Mouse (Mus musculus) induced T-regulatory cell, adult 2 months (primary cell): ENCODE measurements around the gene Oser1.
A peak's percentile ranks its signal among the peaks of the same experiment; 100 is the strongest.
"Not testable (repeated sequence)": the region's sequence is repeated elsewhere in the genome, so short reads cannot be mapped to it uniquely, and the experiment has no call there.

ENCODE experiments used
- DNase-seq: peaks from one replicate; pipeline ENCODE4 v3.0.0-alpha.2; 2012; ENCODE audit warnings: low read depth

Gene Oser1

DNA sequence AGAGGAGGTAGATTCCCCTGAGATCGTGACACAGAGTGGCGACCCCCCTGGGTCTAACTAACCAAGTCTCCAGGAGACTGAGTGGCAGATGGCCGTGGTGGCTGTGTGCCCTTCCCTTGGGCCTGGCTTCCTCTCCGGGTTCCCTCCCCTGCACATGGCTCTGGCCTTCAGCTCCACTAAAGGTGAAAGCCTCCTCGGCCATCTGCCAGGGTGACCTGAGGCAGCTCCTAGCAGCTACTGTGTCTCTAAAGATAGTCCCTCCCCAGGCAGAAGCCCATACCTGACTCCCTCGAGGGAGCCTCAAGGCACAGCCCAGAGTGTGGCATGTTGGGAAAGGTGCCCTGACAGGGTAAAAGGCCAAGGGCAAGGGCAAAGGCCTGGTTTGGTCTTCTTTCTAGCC is 19.0 kb upstream of the Oser1 start:
- DNase-seq, result no peak

- DNase-seq, result no peak
Measured at GRCm38 (mm10) chr2:163439488-163439887, 15.0 kb upstream of the Oser1 start.

- DNase-seq, result no peak
Measured at GRCm38 (mm10) chr2:163438619-163439451, 14.3 kb upstream of the Oser1 start.

GRCm38 (mm10) chr2:163438246-163438618 is 13.7 kb upstream of the Oser1 start, which contains the start of gene Gdap1l1:
Gene Gdap1l1 (plus strand): TSS chr2:163438476.
- DNase-seq, result no peak

GRCm38 (mm10) chr2:163437800-163438199 is 13.3 kb upstream of the Oser1 start:
- DNase-seq, result no peak

- no peak for DNase-seq
Measured at GRCm38 (mm10) chr2:163433971-163434370, 9.5 kb upstream of the Oser1 start.

DNA sequence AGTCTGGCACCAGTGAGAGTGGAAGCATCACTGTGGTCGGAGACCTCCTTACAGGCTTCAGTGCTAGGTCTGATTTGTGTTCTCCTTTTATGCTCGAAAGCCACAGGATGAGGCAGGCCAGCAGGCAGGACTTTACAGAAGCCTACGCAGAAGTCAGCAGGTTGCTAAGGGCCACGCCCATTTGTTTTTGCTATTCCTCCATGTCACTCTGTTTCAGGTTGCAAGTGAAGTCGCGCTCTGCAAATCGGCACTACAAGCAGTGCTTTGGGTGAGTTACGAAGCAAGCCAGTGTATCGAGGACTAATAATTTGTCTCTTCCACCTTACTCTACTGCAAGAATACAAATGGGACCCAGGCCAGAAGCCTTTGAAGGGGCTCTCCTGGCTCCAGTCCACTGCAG is 6.8 kb upstream of the Oser1 start:
- no peak for DNase-seq

GRCm38 (mm10) chr2:163428346-163429011 is 4.0 kb upstream of the Oser1 start:
- no peak for DNase-seq

DNA sequence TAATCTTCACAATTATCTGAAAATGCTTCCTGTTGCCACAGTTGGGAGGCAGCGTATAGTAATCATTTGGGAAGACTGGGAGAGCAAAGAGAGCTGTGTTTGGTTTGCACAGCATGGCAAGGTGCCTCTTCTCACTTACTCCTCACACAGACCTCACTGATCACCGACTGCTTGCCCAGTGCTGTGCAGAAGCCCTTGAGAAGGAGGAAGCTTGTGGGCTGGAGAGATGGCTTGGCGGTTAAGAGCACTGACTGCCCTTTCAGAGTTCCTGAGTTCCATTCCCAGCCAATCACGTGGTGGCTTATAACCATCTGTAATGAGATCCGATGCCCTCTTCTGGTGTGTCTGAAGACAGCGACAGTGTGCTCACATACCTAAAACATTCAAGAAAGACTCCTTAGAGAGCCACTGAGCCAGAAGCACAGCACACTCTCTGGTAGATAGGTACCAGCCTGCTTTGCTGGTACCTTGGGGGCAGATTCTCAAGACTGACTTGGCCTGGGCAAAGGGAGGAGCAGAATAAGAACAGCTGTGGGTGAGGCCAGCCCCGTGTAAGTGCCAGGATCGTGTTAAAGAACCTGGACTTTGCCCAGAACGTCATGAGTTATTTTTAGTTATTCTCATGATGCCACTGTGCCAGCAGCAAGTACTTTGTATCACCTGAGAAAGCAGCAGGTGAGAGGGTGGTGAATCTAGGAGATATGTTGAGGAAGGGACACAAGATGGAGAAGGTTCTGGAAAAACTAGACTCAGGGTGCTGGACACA is 1.4 kb downstream of the Oser1 start:
- DNase-seq, result no peak

GRCm38 (mm10) chr2:163420366-163420886 is 4.1 kb downstream of the Oser1 start:
- peak; percentile 49 for DNase-seq

- peak; percentile 99 for DNase-seq
Measured at GRCm38 (mm10) chr2:163419346-163420045, 5.0 kb downstream of the Oser1 start.

DNA sequence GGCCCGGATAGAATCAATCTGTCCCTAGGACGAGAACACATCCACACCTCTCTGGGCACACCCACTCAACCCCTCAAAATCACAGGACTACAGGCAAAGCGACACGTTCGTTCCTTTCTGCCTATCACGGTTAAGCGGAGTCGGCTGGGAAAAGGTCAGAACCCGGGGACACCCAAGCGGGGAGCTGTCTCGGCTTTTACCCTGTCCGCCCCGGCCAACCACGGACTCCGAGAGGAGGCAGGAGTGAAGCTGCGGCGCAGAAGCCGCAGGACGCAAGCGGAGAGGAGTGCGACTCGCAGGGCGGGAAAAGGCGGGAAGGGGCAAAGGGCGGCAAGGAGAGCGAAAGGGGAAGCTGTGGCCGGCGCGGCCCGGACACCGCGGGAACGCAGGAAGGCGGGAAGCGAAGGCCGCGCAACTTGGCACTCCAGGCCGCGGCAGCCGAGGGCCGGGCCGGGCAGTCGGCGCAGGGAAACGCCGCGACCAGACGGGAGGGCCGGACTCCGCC is 5.6 kb downstream of the Oser1 start:
- peak; percentile 73 for DNase-seq

DNA sequence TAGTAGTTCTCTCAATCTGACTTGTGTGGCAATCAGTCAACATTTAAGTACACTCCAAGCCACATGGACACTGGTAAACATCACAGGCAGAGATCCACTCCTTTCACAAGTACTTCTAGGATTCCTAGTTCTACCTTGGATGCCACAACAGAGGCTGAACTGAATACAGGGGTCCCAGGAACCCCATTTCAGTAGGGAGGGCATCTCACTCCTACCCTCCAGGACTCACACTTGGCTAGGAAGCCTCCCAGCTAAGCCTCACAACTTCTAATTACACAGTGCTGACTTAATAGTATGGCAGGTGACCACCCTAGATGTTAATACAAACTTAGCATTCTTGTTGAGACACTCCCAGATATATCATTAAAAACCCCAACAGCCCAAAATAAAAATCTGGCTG is 6.7 kb downstream of the Oser1 start:
- no peak for DNase-seq

GRCm38 (mm10) chr2:163417026-163417425 is 7.5 kb downstream of the Oser1 start:
- no peak for DNase-seq

- no peak for DNase-seq
Measured at GRCm38 (mm10) chr2:163412846-163413590, 11.5 kb downstream of the Oser1 start.

- no peak for DNase-seq
Measured at GRCm38 (mm10) chr2:163412419-163412818, 12.1 kb downstream of the Oser1 start.

- DNase-seq, result no peak
Measured at GRCm38 (mm10) chr2:163411840-163412239, 12.7 kb downstream of the Oser1 start.

- not testable (repeated sequence) for DNase-seq
Measured at GRCm38 (mm10) chr2:163411344-163411743, 13.2 kb downstream of the Oser1 start.

- DNase-seq, result no peak
Measured at GRCm38 (mm10) chr2:163410211-163410610, 14.3 kb downstream of the Oser1 start.

DNA sequence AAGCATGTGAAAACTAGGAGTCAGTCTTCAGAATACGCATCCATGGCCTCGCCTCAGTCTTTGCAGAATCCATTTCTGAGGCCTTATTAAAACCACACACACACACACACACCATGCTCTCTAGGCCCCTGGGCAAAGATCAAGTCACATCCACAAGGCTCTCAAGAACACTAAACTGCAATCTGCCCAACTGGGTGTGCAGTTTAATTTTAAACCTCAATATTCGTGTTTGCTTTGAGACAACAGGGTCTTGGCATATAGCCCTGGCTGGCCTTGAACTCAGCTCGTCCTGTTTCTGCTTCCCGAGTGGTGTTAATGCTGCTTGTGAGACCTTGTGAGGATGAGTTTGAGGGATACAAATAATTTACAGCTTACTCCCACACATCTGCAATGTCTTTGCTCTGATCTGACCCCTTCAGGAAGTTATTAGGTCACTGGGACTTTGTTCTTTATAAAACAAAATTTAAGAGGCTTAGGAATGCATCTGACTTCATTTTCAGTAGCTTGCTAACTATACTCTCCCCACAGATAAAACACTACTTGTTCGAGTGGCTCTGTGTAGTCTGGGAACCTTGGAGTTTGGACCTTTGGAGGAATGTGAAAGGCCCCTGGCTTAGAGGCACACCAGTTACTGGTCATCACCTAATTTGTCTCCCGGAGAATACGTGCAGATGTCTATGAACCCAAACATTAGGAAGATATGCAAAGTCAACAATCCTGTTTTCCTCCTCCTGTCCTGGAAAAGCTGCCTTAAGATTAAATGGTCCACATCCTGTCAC is 20.3 kb downstream of the Oser1 start:
- DNase-seq, result no peak
